Mouse (Mus musculus): Measurements from ENCODE around the gene Exoc3l4.

- TF ChIP-seq CTCF (conservative IDR thresholded peaks at IDR 0.05; ENCODE audit: low read length): no peak
- TF ChIP-seq POU5F1 (IDR thresholded peaks at IDR 0.05; ENCODE audit: borderline replicate concordance, low read length): no peak
Measured at GRCm38 (mm10) chr12:111454543-111455280, 37.9 kb downstream of the Exoc3l4 start.

Measured in E14TG2a.4 (cell line).